Mouse (Mus musculus) hindbrain, embryonic 10.5 days (tissue): ENCODE results near the gene Lrit3. TPM values are rescaled to one million over a fixed set of nuclear protein-coding genes. Genes with fewer than 3 reads are reported as not detected.

Source experiments
- DNase-seq: peaks from one replicate; pipeline ENCODE4 v3.0.0-alpha.2; 2017; ENCODE audit warnings: low spot score
- H3K27ac ChIP-seq: fragments of 300-500 bp; sonication (generic); 2 replicates; pipeline ENCODE4 v1.5.1; 2016; ENCODE audit warnings: mild to moderate bottlenecking, moderate library complexity
- H3K27me3 ChIP-seq: fragments of 300-500 bp; sonication (generic); 2 replicates; pipeline ENCODE4 v1.6.1; 2016; ENCODE audit warnings: mild to moderate bottlenecking; ENCODE audit not compliant: poor library complexity, insufficient read depth, severe bottlenecking
- H3K36me3 ChIP-seq: fragments of 300-500 bp; sonication (generic); 2 replicates; pipeline ENCODE4 v1.6.1; 2016; ENCODE audit warnings: mild to moderate bottlenecking, moderate library complexity
- H3K4me1 ChIP-seq: fragments of 300-500 bp; sonication (generic); replicated peaks from 2 replicates; pipeline ENCODE4 v1.6.1; 2016; ENCODE audit warnings: mild to moderate bottlenecking
- H3K4me3 ChIP-seq: fragments of 300-500 bp; sonication (generic); 2 replicates; pipeline ENCODE4 v1.5.1; 2016; ENCODE audit warnings: mild to moderate bottlenecking, moderate library complexity
- H3K9me3 ChIP-seq: fragments of 300-500 bp; sonication (generic); 2 replicates; pipeline ENCODE4 v1.6.1; 2016; ENCODE audit warnings: mild to moderate bottlenecking, moderate library complexity
- WGBS: fragments of 180-500 bp; shearing (Covaris S2); methylation state at CpG from one replicate; pipeline ENCODE4 v1.1.7; 2016; 5-methylcytosine and 5-hydroxymethylcytosine counted together
- polyA plus RNA-seq: library from polyadenylated mRNA; unstranded; fragments of >200 nt; fragmentation: Nextera tagmentation; extraction: Ambion mirVana; gene quantifications from 2 replicates; pipeline ENCODE4 v1.2.1, GENCODE M21; 2016

The Lrit3 gene
- polyA plus RNA-seq, result not detected in 2 replicates

DNA sequence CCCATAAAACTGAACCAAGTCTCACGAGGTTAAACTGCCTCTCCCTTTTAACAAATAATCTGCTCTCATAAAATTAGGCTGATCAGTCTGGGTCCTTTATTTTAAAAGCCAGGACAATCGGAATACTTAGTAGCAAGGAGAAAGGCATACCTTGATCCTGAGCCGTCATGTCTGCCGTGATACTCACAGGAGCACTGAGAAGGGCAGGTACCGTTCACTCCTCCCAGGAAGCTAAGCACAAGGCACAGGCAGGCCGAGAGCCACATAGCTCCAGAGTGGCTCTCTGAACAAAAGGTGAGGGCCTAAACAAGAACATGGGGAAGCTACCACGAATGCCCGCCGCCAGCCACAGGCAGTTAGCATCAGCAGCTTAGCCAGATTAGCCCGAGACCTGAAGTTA lies at the start of gene Lrit3:
Lrit3 (minus strand) TSS at position 266 of the 400 bp plus-strand sequence.
- Histone ChIP-seq H3K36me3 (no peaks in the 10 kb centered on the region), H3K27me3 (no peaks in the 10 kb centered on the region), H3K27ac (no peak within 1 kb of the TSS), H3K4me1 (no peaks in the 10 kb centered on the region), H3K9me3 (no peaks in the 10 kb centered on the region), H3K4me3 (no peak within 1 kb of the TSS)
- 90% methylated on average over 10 of the region's 10 CpGs for WGBS
- DNase-seq, result no peak

DNA sequence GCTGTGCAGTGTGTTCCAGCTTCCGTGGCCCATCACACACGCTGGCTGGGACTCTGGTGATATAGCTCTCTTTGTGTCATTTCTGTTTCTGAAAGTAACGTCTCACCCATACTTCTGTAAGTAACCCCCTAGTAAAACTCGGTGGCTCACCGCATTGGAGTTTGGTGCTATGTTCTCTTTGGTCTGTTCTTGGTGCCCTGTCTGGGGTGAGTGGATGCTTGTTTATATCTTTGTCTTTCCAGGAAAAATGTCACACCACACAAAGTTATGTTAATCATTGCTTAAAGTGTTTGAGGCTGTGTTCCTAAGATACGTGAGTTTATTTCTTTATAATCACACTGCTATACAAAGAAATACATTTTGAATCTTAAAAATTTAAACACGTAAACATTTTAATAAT lies 43.0 kb upstream of the Lrit3 start:
- H3K36me3 ChIP-seq, result no peaks in the 10 kb centered on the region
- 86% methylated on average over 7 of the region's 7 CpGs for WGBS
- H3K9me3 ChIP-seq, result no peaks in the 10 kb centered on the region
- no peak overlapping the region for H3K4me3 ChIP-seq
- H3K27me3 ChIP-seq, result no peaks in the 10 kb centered on the region
- H3K4me1 ChIP-seq, result no peaks in the 10 kb centered on the region
- DNase-seq, result no peak
- H3K27ac ChIP-seq, result no peak overlapping the region

DNA sequence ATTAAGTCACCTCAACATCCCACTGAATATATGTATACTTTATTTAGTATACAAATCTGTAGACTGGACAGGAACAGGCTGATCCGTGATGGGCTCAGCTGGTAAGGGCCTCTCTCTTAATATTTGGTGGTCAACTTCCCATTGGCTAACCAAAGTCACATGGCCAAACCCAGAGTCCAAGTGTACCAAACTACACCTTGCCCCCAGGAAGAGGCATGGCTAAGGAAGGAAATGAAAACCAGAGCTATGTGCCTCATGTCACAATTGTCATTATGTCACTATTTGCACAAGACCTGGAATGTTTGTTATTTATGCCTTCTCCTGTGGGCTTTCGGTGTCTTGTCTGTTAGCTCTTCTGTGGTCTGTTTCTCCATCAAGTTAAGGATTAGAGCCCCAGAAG lies 42.0 kb upstream of the Lrit3 start:
- H3K27ac ChIP-seq, result no peak overlapping the region
- H3K27me3 ChIP-seq, result no peaks in the 10 kb centered on the region
- H3K9me3 ChIP-seq, result no peaks in the 10 kb centered on the region
- 87% methylated on average over 2 of the region's 2 CpGs for WGBS
- H3K4me1 ChIP-seq, result no peaks in the 10 kb centered on the region
- H3K4me3 ChIP-seq, result no peak overlapping the region
- H3K36me3 ChIP-seq, result no peaks in the 10 kb centered on the region
- no peak for DNase-seq

DNA sequence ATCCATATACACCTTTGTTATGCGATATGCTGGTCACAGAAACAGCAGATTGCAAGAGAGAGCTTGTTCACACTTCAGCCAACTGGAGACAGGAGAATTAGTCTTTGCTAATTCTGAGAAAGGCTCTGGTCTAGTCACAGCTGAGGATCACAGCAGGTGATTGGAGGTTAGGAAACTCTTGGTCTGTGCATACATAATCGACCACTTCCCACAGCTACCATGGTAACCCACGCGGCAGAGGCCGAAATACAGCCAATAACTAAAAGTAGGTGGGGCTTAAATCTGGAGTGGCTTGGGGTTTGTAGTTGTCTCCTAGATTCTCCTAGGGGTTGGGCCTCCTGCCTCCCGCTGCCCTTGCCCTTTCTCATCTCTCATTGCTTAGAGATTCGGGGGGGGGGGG lies 34.2 kb upstream of the Lrit3 start:
- Histone ChIP-seq H3K4me3 (no peak overlapping the region), H3K9me3 (no peaks in the 10 kb centered on the region), H3K27ac (no peak overlapping the region), H3K4me1 (peaks cover 11% of the 10 kb centered on the region; the same call in 1 of the 2 replicates), H3K27me3 (no peaks in the 10 kb centered on the region), H3K36me3 (no peaks in the 10 kb centered on the region)
- no peak for DNase-seq
- WGBS, result 46% methylated on average over 7 of the region's 7 CpGs

DNA sequence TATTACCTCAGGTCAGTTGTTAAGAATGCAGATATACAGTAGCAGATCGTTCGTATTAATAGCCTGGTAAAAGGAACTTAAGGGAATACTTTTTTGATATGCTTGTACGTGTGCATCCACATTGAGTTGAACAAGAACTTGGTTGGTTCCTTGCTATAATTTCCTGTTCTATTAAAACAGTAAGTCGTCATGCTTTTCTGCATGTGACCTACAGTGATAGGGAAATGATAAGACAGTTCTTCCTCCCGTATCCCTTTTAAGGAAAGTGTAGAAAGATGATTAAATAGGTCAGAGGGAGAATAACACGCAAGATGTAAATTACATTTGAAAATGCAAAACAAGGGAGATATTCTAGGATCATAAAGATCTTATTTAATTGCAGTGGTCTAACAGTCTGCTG lies 33.1 kb upstream of the Lrit3 start:
- peaks cover 11% of the 10 kb centered on the region; the same call in 1 of the 2 replicates for H3K4me1 ChIP-seq

DNA sequence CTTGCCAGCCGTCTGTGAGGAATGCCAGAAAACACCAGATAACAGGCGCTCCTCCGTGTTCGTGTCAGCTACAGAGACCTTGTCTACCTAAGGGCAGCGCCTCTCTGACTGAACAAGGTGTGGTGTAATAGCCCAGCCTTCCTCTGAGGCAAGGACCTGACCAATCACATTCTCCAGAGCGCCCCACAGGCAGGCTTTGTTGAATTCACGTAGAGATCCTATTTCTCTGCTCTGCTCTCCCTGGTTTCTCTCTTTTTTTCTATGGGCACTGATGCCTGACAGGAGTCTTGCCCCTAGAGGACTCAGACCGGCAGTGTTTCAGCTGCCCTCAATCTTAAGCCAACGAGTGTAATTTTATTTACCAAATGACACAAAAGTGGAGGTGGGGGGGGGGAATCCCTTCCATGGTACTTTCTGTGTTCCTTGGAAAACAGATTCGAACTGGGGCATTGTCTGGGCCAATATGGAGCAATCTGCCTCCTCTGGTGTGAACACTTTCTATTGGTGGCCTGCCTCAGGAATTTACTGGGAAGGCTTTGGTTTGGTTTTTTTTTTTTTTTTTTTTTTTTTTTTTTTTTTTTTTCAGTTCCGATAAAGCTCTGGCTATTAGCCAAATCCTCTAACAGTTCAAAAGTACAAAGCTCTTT lies 32.3 kb upstream of the Lrit3 start:
- peak overlapping the region; percentile 59 for H3K27ac ChIP-seq

More for the DNA sequence above, 33.1 kb upstream of the Lrit3 start:
- 92% methylated on average over 6 of the region's 6 CpGs for WGBS
- no peaks in the 10 kb centered on the region for H3K9me3 ChIP-seq
- no peak overlapping the region for H3K4me3 ChIP-seq
- no peak overlapping the region for H3K27ac ChIP-seq
- no peak for DNase-seq
- no peaks in the 10 kb centered on the region for H3K27me3 ChIP-seq
- no peaks in the 10 kb centered on the region for H3K36me3 ChIP-seq

DNA sequence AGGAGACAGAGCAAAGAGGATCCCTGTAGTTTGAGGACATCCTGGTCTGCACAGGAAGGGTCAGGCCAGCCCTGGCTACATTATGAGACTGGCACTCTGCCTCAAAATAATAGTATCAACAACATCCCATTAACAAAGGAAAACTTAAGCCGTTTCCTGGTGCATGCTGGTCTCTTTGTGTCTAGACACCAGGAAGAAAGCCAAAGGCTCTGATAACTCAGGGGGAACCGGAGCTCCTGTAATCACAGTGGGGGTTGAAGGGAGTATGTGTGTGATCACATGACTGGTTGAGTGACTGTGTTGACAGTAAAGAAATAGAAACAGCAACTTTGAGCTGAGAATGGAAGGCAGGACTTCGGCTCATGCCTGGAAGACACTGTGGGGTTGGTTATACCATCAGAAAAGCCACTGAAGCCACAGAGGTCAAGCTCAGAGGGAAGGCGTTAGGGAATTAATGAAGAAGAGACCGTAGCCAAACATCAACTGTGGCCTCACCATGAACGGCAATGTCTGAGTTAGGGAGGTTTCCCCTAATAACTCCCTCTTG lies 31.6 kb upstream of the Lrit3 start, which contains the start of gene Cfi:
Cfi (plus strand) TSS at position 497 of the 547 bp plus-strand sequence.
- Histone ChIP-seq H3K27me3 (no peaks in the 10 kb centered on the region), H3K4me1 (peaks cover 11% of the 10 kb centered on the region; the same call in 1 of the 2 replicates), H3K36me3 (no peaks in the 10 kb centered on the region), H3K4me3 (peak within 1 kb of the TSS; percentile 16; the same call in 1 of the 2 replicates), H3K27ac (peak within 1 kb of the TSS; percentile 59), H3K9me3 (no peaks in the 10 kb centered on the region)
- no peak for DNase-seq
- WGBS, result 65% methylated on average over 6 of the region's 6 CpGs

More for the DNA sequence above, 32.3 kb upstream of the Lrit3 start:
- H3K36me3 ChIP-seq, result no peaks in the 10 kb centered on the region
- DNase-seq, result peak; percentile 27
- peak overlapping the region; percentile 16; the same call in 1 of the 2 replicates for H3K4me3 ChIP-seq
- no peaks in the 10 kb centered on the region for H3K27me3 ChIP-seq
- 17% methylated on average over 11 of the region's 11 CpGs for WGBS
- H3K4me1 ChIP-seq, result peaks cover 11% of the 10 kb centered on the region; the same call in 1 of the 2 replicates
- no peaks in the 10 kb centered on the region for H3K9me3 ChIP-seq

DNA sequence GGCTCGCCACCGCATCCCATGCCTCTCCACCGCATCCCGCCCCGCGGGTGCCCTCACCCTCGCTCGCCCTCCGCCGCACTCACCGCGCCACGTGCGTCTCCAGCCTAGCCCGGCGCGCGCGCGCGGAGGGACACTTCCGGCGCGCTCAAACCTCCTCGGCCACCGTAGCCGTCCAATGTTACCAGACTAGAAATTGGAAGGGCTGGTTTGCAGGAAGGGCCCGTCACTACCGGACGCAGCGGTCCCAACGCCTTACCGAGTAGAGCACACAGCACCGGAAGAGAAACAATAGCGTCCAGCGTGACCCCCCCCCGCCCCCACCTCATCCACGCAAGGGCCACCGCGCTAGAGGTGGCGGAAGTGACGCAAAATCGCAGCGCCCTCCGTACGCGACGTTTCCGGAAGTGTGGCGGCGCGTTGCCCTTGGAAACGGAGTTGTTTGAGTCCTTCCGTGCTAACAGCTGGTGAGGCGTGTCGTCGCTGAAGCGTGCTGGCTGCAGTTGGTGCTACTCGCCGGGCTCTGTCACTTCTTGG lies 27.3 kb upstream of the Lrit3 start, which contains the start of gene Gar1:
Gar1 (minus strand) TSS at position 362 of the 534 bp plus-strand sequence.
- peak within 1 kb of the TSS; percentile 97 for H3K27ac ChIP-seq
- H3K27me3 ChIP-seq, result no peaks in the 10 kb centered on the region
- under 1% methylated on average over 60 of the region's 60 CpGs for WGBS
- peaks cover 20% of the 10 kb centered on the region for H3K4me1 ChIP-seq
- peaks cover 26% of the 10 kb centered on the region for H3K36me3 ChIP-seq
- H3K4me3 ChIP-seq, result peak within 1 kb of the TSS; percentile 96
- H3K9me3 ChIP-seq, result no peaks in the 10 kb centered on the region
- peak; percentile 95 for DNase-seq

DNA sequence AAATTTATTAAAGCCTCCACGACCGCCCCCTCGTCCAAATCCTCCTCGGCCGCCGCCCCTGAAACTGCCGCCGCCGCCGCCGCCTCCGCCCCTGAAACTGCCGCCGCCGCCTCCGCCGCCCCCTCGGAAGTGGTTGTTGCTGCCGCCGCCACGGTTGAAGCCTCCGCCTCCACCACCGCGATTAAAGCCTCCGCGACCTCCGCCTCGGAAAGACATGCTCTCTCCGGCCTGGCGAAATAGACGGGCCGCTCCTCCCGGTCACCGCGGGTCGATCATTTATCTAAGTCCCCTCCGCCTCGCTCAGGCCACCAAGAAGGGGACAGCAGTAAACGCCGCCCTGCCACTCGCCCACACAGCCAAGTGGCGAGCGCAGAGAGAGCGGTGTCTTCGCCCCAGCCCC lies 26.8 kb upstream of the Lrit3 start:
- Histone ChIP-seq H3K36me3 (peaks cover 30% of the 10 kb centered on the region), H3K4me1 (peaks cover 15% of the 10 kb centered on the region), H3K27me3 (no peaks in the 10 kb centered on the region), H3K27ac (peak overlapping the region; percentile 97), H3K9me3 (no peaks in the 10 kb centered on the region), H3K4me3 (peak overlapping the region; percentile 96)
- DNase-seq, result no peak
- under 1% methylated on average over 45 of the region's 45 CpGs for WGBS

DNA sequence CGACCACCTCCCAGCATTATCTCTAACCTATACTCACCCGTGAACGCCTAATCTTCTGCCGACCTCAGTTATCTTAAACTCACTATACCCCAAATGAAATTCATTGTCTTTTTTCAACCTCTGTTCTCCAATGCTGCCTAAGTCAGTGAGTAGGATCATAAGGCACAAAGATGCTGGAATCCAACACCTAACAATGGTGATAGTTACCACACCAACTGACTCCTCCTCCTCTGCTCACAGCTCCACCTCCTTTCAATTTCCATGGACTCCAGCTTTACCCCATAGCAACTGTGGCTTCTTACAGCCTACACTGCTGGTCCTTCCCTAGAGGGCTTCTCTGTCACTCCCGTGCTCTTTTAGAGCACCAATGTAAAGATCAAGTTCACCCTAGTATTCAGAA lies 23.9 kb upstream of the Lrit3 start:
- H3K9me3 ChIP-seq, result no peaks in the 10 kb centered on the region
- peaks cover 13% of the 10 kb centered on the region for H3K4me1 ChIP-seq
- DNase-seq, result no peak
- no peak overlapping the region for H3K4me3 ChIP-seq
- H3K36me3 ChIP-seq, result peaks cover 60% of the 10 kb centered on the region
- no peak overlapping the region for H3K27ac ChIP-seq
- no peaks in the 10 kb centered on the region for H3K27me3 ChIP-seq
- 96% methylated on average over 5 of the region's 5 CpGs for WGBS

DNA sequence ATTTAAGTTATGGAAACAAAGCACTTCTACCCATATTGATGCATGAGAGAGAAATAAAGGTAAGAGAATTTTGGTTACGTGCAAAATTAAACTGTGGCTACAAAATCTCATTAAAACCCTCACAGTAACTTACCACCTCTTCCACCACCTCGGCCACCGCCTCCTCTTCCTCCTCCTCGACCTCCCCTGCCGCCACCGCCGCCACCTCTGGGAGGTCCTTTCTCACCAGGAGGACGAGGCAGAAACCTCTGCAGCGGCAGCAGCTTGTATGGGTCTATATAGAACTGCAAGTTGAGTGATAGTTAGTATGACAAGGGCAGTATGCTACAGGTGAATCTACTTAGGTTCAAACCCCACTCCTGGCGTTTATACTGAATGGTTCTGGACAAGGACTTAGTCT lies 22.9 kb upstream of the Lrit3 start:
- peaks cover 13% of the 10 kb centered on the region for H3K4me1 ChIP-seq
- DNase-seq, result no peak
- no peaks in the 10 kb centered on the region for H3K9me3 ChIP-seq
- no peak overlapping the region for H3K27ac ChIP-seq
- peaks cover 68% of the 10 kb centered on the region for H3K36me3 ChIP-seq
- WGBS, result 89% methylated on average over 10 of the region's 10 CpGs
- no peaks in the 10 kb centered on the region for H3K27me3 ChIP-seq
- no peak overlapping the region for H3K4me3 ChIP-seq

DNA sequence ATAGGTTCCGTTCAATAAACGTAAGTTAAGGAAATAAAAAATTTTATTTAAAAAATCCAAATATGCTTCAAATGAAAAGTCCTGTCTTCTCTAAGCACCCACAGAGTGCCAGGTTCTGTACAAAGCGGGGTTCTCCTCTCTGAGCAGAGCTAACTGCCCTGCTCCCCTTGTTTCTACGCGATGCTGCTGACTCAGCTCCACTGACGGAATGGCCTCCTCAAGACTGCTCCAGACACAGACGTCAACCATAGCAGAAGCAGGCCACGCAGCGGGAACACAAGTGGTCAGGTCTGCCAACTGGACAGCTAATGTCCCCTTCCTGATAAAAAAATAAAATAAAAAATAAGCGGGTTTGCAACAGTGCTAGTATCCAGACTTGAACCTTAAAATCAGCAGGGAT lies 21.1 kb upstream of the Lrit3 start:
- Histone ChIP-seq H3K36me3 (peaks cover 69% of the 10 kb centered on the region), H3K27ac (no peak overlapping the region), H3K4me3 (no peak overlapping the region), H3K4me1 (peaks cover 10% of the 10 kb centered on the region), H3K27me3 (no peaks in the 10 kb centered on the region), H3K9me3 (no peaks in the 10 kb centered on the region)
- WGBS, result 92% methylated on average over 10 of the region's 10 CpGs
- no peak for DNase-seq

DNA sequence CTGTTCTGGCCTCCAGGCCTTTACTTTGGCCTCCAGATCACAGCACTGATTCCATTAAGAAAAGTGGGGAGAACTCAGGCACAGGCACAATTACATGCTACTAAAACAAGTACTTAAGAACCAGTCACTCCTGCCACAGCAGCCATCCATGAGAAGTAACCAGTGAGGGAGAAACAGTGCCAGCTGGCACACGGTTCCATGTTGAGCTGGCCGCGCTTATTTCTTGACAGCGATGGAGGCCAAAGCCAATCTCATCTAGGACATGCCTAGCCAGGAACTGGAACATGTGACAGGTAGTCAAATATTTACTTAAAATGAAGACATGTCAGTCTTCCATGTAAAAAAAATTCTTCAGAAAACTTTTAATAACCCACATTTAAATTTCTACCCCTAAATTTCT lies 20.3 kb upstream of the Lrit3 start:
- no peak overlapping the region for H3K27ac ChIP-seq
- no peak for DNase-seq
- WGBS, result 98% methylated on average over 4 of the region's 4 CpGs
- H3K36me3 ChIP-seq, result peaks cover 69% of the 10 kb centered on the region
- no peak overlapping the region for H3K4me3 ChIP-seq
- no peaks in the 10 kb centered on the region for H3K27me3 ChIP-seq
- H3K4me1 ChIP-seq, result peaks cover 3% of the 10 kb centered on the region; the same call in 1 of the 2 replicates
- H3K9me3 ChIP-seq, result no peaks in the 10 kb centered on the region
